Mouse (Mus musculus) lung, embryonic 14.5 days (tissue): ENCODE data around the gene Phtf2. TPM values are rescaled to one million over a fixed set of nuclear protein-coding genes. Genes with fewer than 3 reads are reported as not detected.
A peak's percentile ranks its signal among the peaks of the same experiment; 100 is the strongest.

ENCODE experiments used
- ATAC-seq: fragments of 200-750 bp; cut with Nextera tagmentation; 2 replicates; pipeline ENCODE4 v1.8.0; 2017; ENCODE audit warnings: mild to moderate bottlenecking, moderate TSS enrichment, moderate library complexity; ENCODE audit not compliant: insufficient read depth
- DNase-seq: peaks from one replicate; pipeline ENCODE4 v3.0.0-alpha.2; 2015
- H3K27ac ChIP-seq: fragments of 300-500 bp; sonication (generic); 2 replicates; pipeline ENCODE4 v1.5.1; 2014; ENCODE audit warnings: low read depth, mild to moderate bottlenecking, moderate library complexity
- H3K27me3 ChIP-seq: fragments of 300-500 bp; sonication (generic); 2 replicates; pipeline ENCODE4 v1.6.1; 2014; ENCODE audit warnings: low read length, control low read depth; ENCODE audit not compliant: insufficient read depth
- H3K36me3 ChIP-seq: fragments of 300-500 bp; sonication (generic); 2 replicates; pipeline ENCODE4 v1.6.1; 2014; ENCODE audit warnings: control low read depth; ENCODE audit not compliant: insufficient read depth
- H3K4me1 ChIP-seq: fragments of 300-500 bp; sonication (generic); 2 replicates; pipeline ENCODE4 v1.6.1; 2014; ENCODE audit warnings: antibody characterized with exemption, control low read depth; ENCODE audit not compliant: insufficient read depth
- H3K4me2 ChIP-seq: fragments of 300-500 bp; sonication (generic); 2 replicates; pipeline ENCODE4 v1.6.1; 2014; ENCODE audit warnings: mild to moderate bottlenecking
- H3K4me3 ChIP-seq: fragments of 300-500 bp; sonication (generic); 2 replicates; pipeline ENCODE4 v1.5.1; 2014; ENCODE audit warnings: low read depth, low read length
- H3K9ac ChIP-seq: fragments of 300-500 bp; sonication (generic); 2 replicates; pipeline ENCODE4 v1.6.1; 2014
- H3K9me3 ChIP-seq: fragments of 300-500 bp; sonication (generic); 2 replicates; pipeline ENCODE4 v1.6.1; 2016; ENCODE audit warnings: low read depth, low read length, control low read depth
- CTCF ChIP-seq: IDR thresholded peaks from 2 replicates; pipeline ENCODE4 v1.5.1; 2016; ENCODE audit warnings: antibody characterized with exemption, low read depth
- WGBS: fragments of 180-500 bp; shearing (Covaris S2); extraction: QIAGEN DNeasy Blood & Tissue Kit; methylation state at CpG from one replicate; pipeline ENCODE4 v1.1.7; 2014; 5-methylcytosine and 5-hydroxymethylcytosine counted together
- polyA plus RNA-seq: library from polyadenylated mRNA; unstranded; fragments of >200 nt; fragmentation: Nextera tagmentation; extraction: Ambion mirVana; gene quantifications from 2 replicates; pipeline ENCODE4 v1.2.1, GENCODE M21; 2014

Phtf2 gene
- polyA plus RNA-seq, 1 experiment from 2014 or later = 12.4 TPM

DNA sequence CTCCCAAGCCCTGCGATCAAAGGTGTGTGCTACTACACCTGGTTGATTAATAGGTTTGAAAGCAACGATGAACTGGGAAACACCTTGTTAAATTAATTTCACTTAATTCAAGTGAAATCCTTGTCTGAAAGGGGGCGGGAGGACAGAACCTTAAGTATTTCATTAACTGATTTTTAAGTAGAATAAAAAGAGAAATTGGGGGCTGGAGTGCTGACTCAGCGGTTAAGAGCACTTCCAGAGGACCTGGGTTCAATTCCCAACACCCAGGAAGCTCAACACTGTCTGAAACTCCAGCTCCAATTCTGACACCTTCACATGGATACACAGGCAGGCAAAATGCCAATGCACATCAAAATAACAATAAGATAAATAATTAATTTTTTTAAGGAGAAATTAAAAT is 37.0 kb upstream of the Phtf2 start:
- ATAC-seq (no peak), DNase-seq (no peak)

DNA sequence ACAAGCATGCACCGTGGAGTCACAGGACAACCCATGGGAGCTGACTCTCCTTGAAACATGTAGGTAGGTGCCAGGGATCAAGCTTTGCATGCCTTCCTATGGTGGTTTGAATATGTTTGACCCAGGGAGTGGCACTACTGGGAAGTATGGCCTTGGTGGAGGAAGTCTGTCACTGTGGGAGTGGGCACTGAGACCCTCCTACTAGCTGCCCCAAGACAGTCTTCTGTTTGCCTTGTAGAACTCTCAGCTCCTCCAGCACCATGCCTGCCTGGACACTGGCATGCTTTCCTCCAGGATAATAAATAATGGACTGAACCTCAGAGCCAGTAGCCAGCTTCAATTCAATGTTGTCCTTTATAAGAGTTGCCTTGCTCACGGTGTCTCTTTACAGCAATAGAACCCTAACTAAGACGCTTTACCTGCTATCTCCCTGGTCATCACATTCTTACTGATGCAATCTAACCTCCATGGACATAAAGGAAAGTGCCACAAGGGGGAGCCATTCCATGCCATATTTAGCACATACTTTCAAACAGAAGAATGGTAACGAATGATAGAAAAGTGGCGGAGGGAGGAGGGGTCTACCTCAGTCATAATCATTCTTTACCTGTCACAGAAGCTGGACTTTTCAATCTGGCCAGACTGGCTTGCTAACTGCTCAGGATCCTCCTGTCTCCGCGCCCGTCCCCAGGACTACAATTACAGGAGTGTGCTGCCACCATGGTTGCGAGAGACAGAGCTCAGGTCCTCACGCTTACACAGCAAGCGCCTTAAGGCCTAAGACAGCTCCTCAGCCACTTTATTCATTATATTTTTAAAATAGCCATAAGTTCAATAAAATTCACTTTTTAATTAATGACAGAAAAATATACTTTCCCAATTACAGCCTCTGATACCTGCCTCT is 31.7 kb upstream of the Phtf2 start:
- WGBS = 71% methylated on average over 11 of the region's 11 CpGs
- no peak overlapping the region for H3K4me2 ChIP-seq
- ATAC-seq = peak; percentile 52; the same call in 1 of the 2 replicates

More for the DNA sequence above, 37.0 kb upstream of the Phtf2 start:
- H3K36me3 ChIP-seq = 0 out of 2 replicates have a peak, but pooled peaks cover 5% of the 10 kb centered on the region
- no peaks in the 10 kb centered on the region for H3K4me1 ChIP-seq
- H3K27ac ChIP-seq = no peak overlapping the region
- H3K4me2 ChIP-seq = no peak overlapping the region
- no peak overlapping the region for H3K9ac ChIP-seq
- H3K9me3 ChIP-seq = no peaks in the 10 kb centered on the region
- 95% methylated on average over 4 of the region's 4 CpGs for WGBS
- no peak for TF ChIP-seq CTCF
- no peak overlapping the region for H3K4me3 ChIP-seq
- no peaks in the 10 kb centered on the region for H3K27me3 ChIP-seq

DNA sequence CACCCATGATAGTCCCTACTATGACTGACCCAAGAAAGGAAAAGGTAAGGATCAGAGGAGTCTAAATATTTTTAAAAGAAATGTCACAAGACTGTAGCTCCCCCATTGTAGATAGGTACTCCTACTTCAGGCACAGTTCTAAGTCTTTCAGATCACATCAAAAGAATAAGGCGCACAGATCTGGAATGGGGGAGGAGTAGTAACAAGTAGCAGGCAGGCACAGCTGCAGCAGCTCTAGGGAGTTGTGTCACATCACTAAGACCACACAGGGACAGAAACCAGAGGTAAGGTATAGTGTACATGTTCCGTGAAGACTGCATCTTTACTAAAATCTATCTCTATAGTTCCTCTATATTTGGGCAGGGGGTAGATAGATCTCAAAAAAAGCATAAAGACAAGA is 29.8 kb upstream of the Phtf2 start:
- no peak overlapping the region for H3K27ac ChIP-seq
- H3K36me3 ChIP-seq = peaks cover 9% of the 10 kb centered on the region; the same call in 1 of the 2 replicates
- WGBS = 83% methylated on average over 2 of the region's 2 CpGs
- no peak overlapping the region for H3K4me2 ChIP-seq
- no peaks in the 10 kb centered on the region for H3K9me3 ChIP-seq
- no peak overlapping the region for H3K9ac ChIP-seq
- H3K4me1 ChIP-seq = no peaks in the 10 kb centered on the region
- ATAC-seq = no peak
- no peak overlapping the region for H3K4me3 ChIP-seq
- H3K27me3 ChIP-seq = no peaks in the 10 kb centered on the region
- no peak for TF ChIP-seq CTCF
- DNase-seq = no peak

More for the DNA sequence above, 31.7 kb upstream of the Phtf2 start:
- Histone ChIP-seq H3K9ac (no peak overlapping the region), H3K27ac (no peak overlapping the region), H3K36me3 (no peaks in the 10 kb centered on the region), H3K4me1 (no peaks in the 10 kb centered on the region), H3K4me3 (no peak overlapping the region), H3K9me3 (no peaks in the 10 kb centered on the region), H3K27me3 (no peaks in the 10 kb centered on the region)
- peak; percentile 84 for TF ChIP-seq CTCF
- DNase-seq = peak; percentile 84

DNA sequence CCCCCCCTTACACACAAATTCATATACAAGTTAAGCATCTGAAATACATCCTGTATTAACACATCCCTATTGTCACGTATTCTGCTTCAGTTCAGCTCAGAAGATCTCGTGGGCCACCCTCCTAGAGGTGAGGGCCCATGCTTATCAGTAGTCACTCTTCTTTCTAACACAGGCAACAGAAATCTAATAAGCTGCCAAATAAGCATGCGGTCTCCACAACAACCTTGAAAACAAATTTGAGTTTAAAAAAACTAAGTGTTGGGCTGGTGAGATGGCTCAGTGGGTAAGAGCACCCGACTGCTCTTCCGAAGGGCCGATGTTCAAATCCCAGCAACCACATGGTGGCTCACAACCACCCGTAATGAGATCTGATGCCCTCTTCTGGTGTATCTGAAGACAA is 24.3 kb upstream of the Phtf2 start:
- H3K9ac ChIP-seq = no peak overlapping the region

DNA sequence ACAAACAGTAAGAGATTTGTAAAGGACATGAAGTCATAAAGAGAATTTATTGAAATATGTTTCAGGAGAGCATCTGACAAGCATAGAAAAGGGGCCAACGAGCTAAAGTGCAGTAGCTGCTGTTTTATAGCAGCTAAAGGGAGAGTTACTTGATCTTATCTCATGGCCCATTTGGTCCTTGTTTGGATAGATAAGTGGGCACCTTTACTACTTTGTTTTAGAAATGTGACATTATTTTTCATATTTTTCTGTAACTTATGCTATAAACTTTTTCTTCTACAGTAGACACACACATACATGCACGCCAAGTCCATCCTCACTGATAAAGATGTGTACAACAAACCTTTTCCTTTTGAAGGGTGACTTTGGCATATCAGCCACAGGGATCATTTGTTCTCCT is 23.5 kb upstream of the Phtf2 start:
- DNase-seq (no peak), ATAC-seq (no peak)
- Histone ChIP-seq H3K36me3 (peaks cover 24% of the 10 kb centered on the region; the same call in 1 of the 2 replicates), H3K9ac (no peak overlapping the region), H3K4me3 (no peak overlapping the region), H3K4me1 (no peaks in the 10 kb centered on the region), H3K27ac (no peak overlapping the region), H3K4me2 (no peak overlapping the region), H3K9me3 (no peaks in the 10 kb centered on the region), H3K27me3 (no peaks in the 10 kb centered on the region)
- TF ChIP-seq CTCF = no peak
- WGBS = 73% methylated on average over 2 of the region's 2 CpGs

More for the DNA sequence above, 24.3 kb upstream of the Phtf2 start:
- H3K27ac ChIP-seq = no peak overlapping the region
- 92% methylated on average over 7 of the region's 7 CpGs for WGBS
- TF ChIP-seq CTCF = no peak
- ATAC-seq = no peak
- H3K27me3 ChIP-seq = no peaks in the 10 kb centered on the region
- H3K4me3 ChIP-seq = no peak overlapping the region
- peaks cover 19% of the 10 kb centered on the region; the same call in 1 of the 2 replicates for H3K36me3 ChIP-seq
- no peaks in the 10 kb centered on the region for H3K4me1 ChIP-seq
- no peaks in the 10 kb centered on the region for H3K9me3 ChIP-seq
- H3K4me2 ChIP-seq = no peak overlapping the region
- no peak for DNase-seq

DNA sequence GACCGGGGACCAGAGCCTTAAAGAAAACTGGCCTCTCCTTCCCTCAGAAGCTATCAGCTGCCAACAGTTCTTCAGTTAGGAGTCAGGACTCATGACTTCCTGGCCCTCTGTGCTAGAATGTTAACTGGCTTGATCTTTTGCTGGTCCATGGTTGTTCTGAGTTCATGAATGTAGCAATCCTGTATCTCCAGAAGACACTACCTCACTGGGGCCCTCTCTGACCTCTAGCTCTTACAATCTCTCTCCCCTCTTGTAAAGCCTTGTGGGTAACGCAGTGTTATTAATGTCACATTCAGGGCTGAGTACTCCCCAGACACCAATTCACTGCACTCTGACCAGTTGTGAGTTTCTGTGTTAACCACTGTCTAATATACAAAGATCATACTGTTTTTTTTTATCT is 22.7 kb upstream of the Phtf2 start:
- Histone ChIP-seq H3K4me3 (no peak overlapping the region), H3K9me3 (no peaks in the 10 kb centered on the region), H3K27ac (no peak overlapping the region), H3K4me1 (no peaks in the 10 kb centered on the region), H3K9ac (no peak overlapping the region), H3K36me3 (peaks cover 27% of the 10 kb centered on the region; the same call in 1 of the 2 replicates), H3K27me3 (no peaks in the 10 kb centered on the region), H3K4me2 (no peak overlapping the region)
- DNase-seq (no peak), ATAC-seq (no peak)
- TF ChIP-seq CTCF = no peak
- WGBS = 93% methylated on average over 2 of the region's 2 CpGs

DNA sequence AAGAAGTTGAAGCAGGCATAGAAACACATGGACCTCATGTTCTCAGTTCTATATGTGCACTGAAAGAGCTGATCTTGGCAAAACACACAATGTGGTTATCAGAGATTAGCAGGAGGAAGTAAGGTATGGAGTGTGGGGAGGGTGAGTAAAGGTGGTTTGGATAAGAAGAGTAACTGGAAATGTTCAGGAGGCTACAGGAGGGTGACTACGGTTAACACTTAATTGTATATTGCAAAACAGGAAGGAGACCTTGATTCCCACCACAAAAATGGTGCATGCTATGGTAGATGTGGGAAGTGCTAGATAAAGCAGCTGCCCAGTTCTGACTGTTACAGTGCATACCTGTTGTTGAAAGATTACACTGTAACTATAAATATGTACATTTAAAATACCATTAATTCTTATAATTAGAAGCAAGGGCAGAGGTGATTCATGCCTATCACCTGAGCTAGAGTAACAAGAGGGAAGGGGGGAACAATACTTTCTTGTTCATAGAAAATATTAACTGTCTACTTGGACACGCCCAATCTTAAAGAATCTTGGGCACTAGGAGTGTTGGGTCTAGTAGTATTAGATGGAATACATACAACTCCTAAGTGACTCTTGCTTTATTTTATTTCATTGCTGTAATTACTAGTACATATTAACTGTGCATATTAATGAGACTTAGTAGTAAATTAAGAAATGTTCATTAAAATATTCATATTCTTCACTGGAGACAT is 15.7 kb upstream of the Phtf2 start:
- H3K4me1 ChIP-seq = no peaks in the 10 kb centered on the region
- H3K9ac ChIP-seq = no peak overlapping the region
- peaks cover 38% of the 10 kb centered on the region for H3K36me3 ChIP-seq
- DNase-seq = no peak
- no peak for TF ChIP-seq CTCF
- 86% methylated on average over 2 of the region's 2 CpGs for WGBS
- no peak overlapping the region for H3K4me3 ChIP-seq
- ATAC-seq = no peak
- no peaks in the 10 kb centered on the region for H3K27me3 ChIP-seq
- no peak overlapping the region for H3K4me2 ChIP-seq
- H3K27ac ChIP-seq = no peak overlapping the region
- H3K9me3 ChIP-seq = no peaks in the 10 kb centered on the region
